9 mouse cellular contexts compared by ENCODE assay signal in the genomic region with DNA sequence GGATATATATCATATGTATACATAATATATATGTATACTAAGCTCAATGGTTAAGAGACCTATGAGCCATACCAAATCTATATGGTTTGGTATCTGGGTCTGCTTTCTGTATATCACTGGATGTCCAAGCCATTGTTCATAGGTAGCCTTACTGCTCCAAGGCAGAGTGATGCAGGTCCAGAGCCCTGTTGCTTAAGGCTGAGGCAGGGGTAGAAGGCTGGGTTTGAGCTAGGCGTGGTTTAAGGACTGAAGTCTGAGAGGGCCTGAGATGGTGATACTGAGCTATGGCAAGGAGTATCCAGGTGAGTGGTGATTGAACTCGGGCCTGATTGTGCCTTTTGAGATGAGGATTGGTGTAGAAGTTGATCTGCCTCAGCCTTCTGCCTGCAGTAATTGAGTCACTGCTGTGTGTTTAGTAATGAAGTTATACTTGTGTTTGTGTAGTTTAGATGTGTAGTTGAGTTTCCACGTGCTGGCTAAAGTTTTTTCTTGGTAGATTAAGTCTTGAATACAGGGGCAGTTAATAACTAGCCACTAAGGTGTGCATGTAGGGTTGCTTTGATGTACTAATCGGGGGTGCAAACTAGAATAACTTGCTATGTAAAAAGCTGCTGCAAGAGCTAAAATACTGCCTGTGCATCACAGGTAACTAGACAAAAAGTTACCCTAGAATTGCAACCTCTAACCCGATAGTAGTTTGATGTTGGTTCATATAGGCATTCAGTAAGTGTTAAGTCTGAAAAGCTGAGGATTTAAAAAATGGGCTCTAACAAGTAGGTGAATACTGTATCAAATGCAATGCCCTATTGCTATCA. TPM values are rescaled to one million over a fixed set of nuclear protein-coding genes. Genes with fewer than 3 reads are reported as not detected.
DNase-seq lines count a peak whose midpoint lies in the region; ATAC-seq and TF ChIP-seq lines count a peak whose summit lies in the region.
"Had no signal": no experiment of that assay in that cellular context is flagged by ENCODE, and none has a peak within 500 bp of the region (broad histone marks: within the 10 kb centered on the region; RNA-seq: fewer than 3 reads in every experiment).

No protein-coding gene starts in this region.

- peaks cover 27% of the 10 kb centered on the region for H3K4me1 ChIP-seq in heart, embryonic 11.5 days (ENCODE audit: control insufficient read depth, insufficient read depth, low read length)
- peaks cover 63% of the 10 kb centered on the region for H3K4me1 ChIP-seq in forebrain, embryonic 13.5 days
- peaks cover 5 to 29% of the 10 kb centered on the region in 2 experiments; a peak in 3 of 4 replicates for H3K4me1 ChIP-seq in liver, embryonic 14.5 days (replicated peaks; ENCODE audit: control insufficient read depth in 2 of 2, insufficient read depth in 2 of 2, low read length in 1 of 2)

- DNase-seq in heart, adult 8-10 months (ENCODE audit: low spot score) = no peak
- peak; percentile 57 for DNase-seq in A20 (ENCODE audit: low read depth, low spot score)
- DNase-seq in liver, embryonic 14.5 days (ENCODE audit: low read depth in 3 of 3, low spot score in 3 of 3) = no peak
- DNase-seq in spleen, postnatal 10 days (ENCODE audit: low spot score in 2 of 2) = no peak
- DNase-seq in urinary bladder, postnatal 10 days (ENCODE audit: low spot score) = no peak
- DNase-seq in layer of hippocampus, adult 8-10 months (ENCODE audit: low spot score in 2 of 2) = no peak
- DNase-seq: gastrocnemius, adult 2 months had no signal

- no peak for ATAC-seq in heart, embryonic 11.5 days (replicated peaks; ENCODE audit: insufficient number of reproducible peaks, low FRiP score, low TSS enrichment)
- ATAC-seq in forebrain, embryonic 13.5 days = no peak
- no peak for ATAC-seq in liver, embryonic 14.5 days (ENCODE audit: insufficient read depth)

- WGBS in heart, embryonic 11.5 days (ENCODE audit: insufficient replicate concordance) = 42% methylated on average over 5 of the region's 5 CpGs
- WGBS in forebrain, embryonic 13.5 days = 42% methylated on average over 5 of the region's 5 CpGs
- WGBS in liver, embryonic 14.5 days (ENCODE audit: insufficient replicate concordance) = 23% methylated on average over 5 of the region's 5 CpGs

- H3K4me3 ChIP-seq in heart, embryonic 11.5 days (ENCODE audit: low read depth, low read length) = no peak overlapping the region
- 0 out of 2 replicates have a peak overlapping the region, but pooled peaks have one; percentile 90 for H3K4me3 ChIP-seq in forebrain, embryonic 13.5 days
- H3K4me3 ChIP-seq in liver, embryonic 14.5 days (ENCODE audit: insufficient read depth in 1 of 2, low read depth in 2 of 2, low read length in 2 of 2) = no peak overlapping the region

- peak overlapping the region; percentile 86 for H3K4me2 ChIP-seq in heart, embryonic 11.5 days
- peak overlapping the region; percentile 82 for H3K4me2 ChIP-seq in forebrain, embryonic 13.5 days
- peak overlapping the region; percentile 86 for H3K4me2 ChIP-seq in liver, embryonic 14.5 days (ENCODE audit: low read depth)

- no peak for TF ChIP-seq CTCF in liver, embryonic 14.5 days (IDR thresholded peaks at IDR 0.05; ENCODE audit: low read depth)

- H3K9ac ChIP-seq in heart, embryonic 11.5 days (ENCODE audit: low read depth, low read length) = no peak overlapping the region
- peak overlapping the region; percentile 97; the same call in 1 of the 2 replicates for H3K9ac ChIP-seq in forebrain, embryonic 13.5 days
- no peak overlapping the region for H3K9ac ChIP-seq in liver, embryonic 14.5 days (replicated peaks)

- 0 out of 2 replicates have a peak, but pooled peaks have one; percentile 5 for TF ChIP-seq EP300 in liver, embryonic 14.5 days (IDR thresholded peaks at IDR 0.05; ENCODE audit: low read depth)

- H3K9me3 ChIP-seq in heart, embryonic 11.5 days (replicated peaks; ENCODE audit: control insufficient read depth, low read length) = no peaks in the 10 kb centered on the region
- no peaks in the 10 kb centered on the region for H3K9me3 ChIP-seq in forebrain, embryonic 13.5 days (replicated peaks)
- H3K9me3 ChIP-seq in liver, embryonic 14.5 days (ENCODE audit: control insufficient read depth, low read length) = no peaks in the 10 kb centered on the region

- no peaks in the 10 kb centered on the region for H3K27me3 ChIP-seq in heart, embryonic 11.5 days (ENCODE audit: control insufficient read depth, insufficient read depth, low read length)
- H3K27me3 ChIP-seq in forebrain, embryonic 13.5 days = no peaks in the 10 kb centered on the region
- no peaks in the 10 kb centered on the region for H3K27me3 ChIP-seq in liver, embryonic 14.5 days (ENCODE audit: control insufficient read depth, insufficient read depth, low read length)

- H3K27ac ChIP-seq in heart, embryonic 11.5 days (ENCODE audit: low read depth, low read length) = peak overlapping the region; percentile 50; the same call in 1 of the 2 replicates
- no peak overlapping the region for H3K27ac ChIP-seq in forebrain, embryonic 13.5 days
- peak overlapping the region; percentile 10; the same call in 1 of the 2 replicates for H3K27ac ChIP-seq in liver, embryonic 14.5 days

- H3K36me3 ChIP-seq in heart, embryonic 11.5 days (ENCODE audit: control insufficient read depth, insufficient read depth, low read length) = peaks cover 20% of the 10 kb centered on the region
- H3K36me3 ChIP-seq in forebrain, embryonic 13.5 days (ENCODE audit: poor library complexity, severe bottlenecking) = peaks cover 40% of the 10 kb centered on the region
- H3K36me3 ChIP-seq in liver, embryonic 14.5 days (replicated peaks; ENCODE audit: control insufficient read depth, insufficient read depth, low read depth) = peaks cover 39% of the 10 kb centered on the region

RNA-seq across cellular contexts. Expression of gene Gcn1l1, which starts 1.1 kb away (rescaled TPM):
- polyA plus RNA-seq in heart, embryonic 11.5 days (2014; fragmentation: Nextera tagmentation; extraction: Ambion mirVana) = 29.7 and 33.5 TPM in 2 replicates
- total RNA-seq in heart, adult 8-10 months (2022) = 10 to 100 TPM; 35.7 to 41.6 (median 39.3) TPM
- polyA plus RNA-seq in forebrain, embryonic 13.5 days (2015; fragmentation: Nextera tagmentation; extraction: Ambion mirVana) = 41.7 and 46.1 TPM in 2 replicates
- 11.4 and 11.8 TPM in 2 replicates for polyA plus RNA-seq in liver, embryonic 14.5 days (2012; rRNA removed)
- polyA plus RNA-seq in liver, embryonic 14.5 days (2014; fragmentation: Nextera tagmentation; extraction: Ambion mirVana) = 14.4 and 14.8 TPM in 2 replicates
- total RNA-seq in layer of hippocampus, adult 8-10 months (2022) = 10 to 100 TPM; 72.7 to 85.7 (median 77.4) TPM

RNA-seq across cellular contexts. Expression of gene Rplp0, which starts 4.7 kb away (rescaled TPM):
- polyA plus RNA-seq in heart, embryonic 11.5 days (2014; fragmentation: Nextera tagmentation; extraction: Ambion mirVana) = 1,182 and 1,275 TPM in 2 replicates
- 100 to 1,000 TPM; 591 to 710 (median 629) TPM for total RNA-seq in heart, adult 8-10 months (2022)
- polyA plus RNA-seq in forebrain, embryonic 13.5 days (2015; fragmentation: Nextera tagmentation; extraction: Ambion mirVana) = 1,081 and 1,088 TPM in 2 replicates
- polyA plus RNA-seq in liver, embryonic 14.5 days (2012; rRNA removed) = 1,933 and 2,132 TPM in 2 replicates
- 1,503 and 1,567 TPM in 2 replicates for polyA plus RNA-seq in liver, embryonic 14.5 days (2014; fragmentation: Nextera tagmentation; extraction: Ambion mirVana)
- total RNA-seq in layer of hippocampus, adult 8-10 months (2022) = 100 to 1,000 TPM; 188 to 289 (median 230) TPM

RNA-seq across cellular contexts. Expression of gene Pxn, which starts 57.5 kb away (rescaled TPM):
- 11.7 and 14.4 TPM in 2 replicates for polyA plus RNA-seq in heart, embryonic 11.5 days (2014; fragmentation: Nextera tagmentation; extraction: Ambion mirVana)
- 10 to 100 TPM; 31.2 to 43.4 (median 34.1) TPM for total RNA-seq in heart, adult 8-10 months (2022)
- polyA plus RNA-seq in forebrain, embryonic 13.5 days (2015; fragmentation: Nextera tagmentation; extraction: Ambion mirVana) = 16.8 and 17.7 TPM in 2 replicates
- 12.9 and 13.7 TPM in 2 replicates for polyA plus RNA-seq in liver, embryonic 14.5 days (2012; rRNA removed)
- 4.8 and 5.6 TPM in 2 replicates for polyA plus RNA-seq in liver, embryonic 14.5 days (2014; fragmentation: Nextera tagmentation; extraction: Ambion mirVana)
- 10 to 100 TPM; 38.1 to 45.8 (median 40.2) TPM for total RNA-seq in layer of hippocampus, adult 8-10 months (2022)
